In genomic region chr13:100744036-100744744, GRCm38 (mm10) we compare ENCODE assay signal across 8 mouse cellular contexts. TPM values are rescaled to one million over a fixed set of nuclear protein-coding genes. Genes with fewer than 3 reads are reported as not detected.
DNase-seq lines count a peak whose midpoint lies in the region; ATAC-seq and TF ChIP-seq lines count a peak whose summit lies in the region.

Gene Mrps36 (minus strand): TSS chr13:100744659.

- H3K4me3 ChIP-seq in forebrain, embryonic 10.5 days: peak within 1 kb of the TSS; percentile 83
- peak within 1 kb of the TSS; percentile 83 for H3K4me3 ChIP-seq in heart, embryonic 15.5 days
- peak within 1 kb of the TSS; percentile 72 to 81 for H3K4me3 ChIP-seq in liver, embryonic 14.5 days (ENCODE audit: insufficient read depth in 1 of 2, low read depth in 2 of 2, low read length in 2 of 2)
- H3K4me3 ChIP-seq in neural tube, embryonic 11.5 days (ENCODE audit: low read depth, low read length): peak within 1 kb of the TSS; percentile 50
- peak within 1 kb of the TSS; percentile 61 for H3K4me3 ChIP-seq in stomach, postnatal 0 days (ENCODE audit: low read depth, low read length)

- peak; percentile 23; the same call in 1 of the 2 replicates for TF ChIP-seq CTCF in liver, embryonic 14.5 days (IDR thresholded peaks at IDR 0.05; ENCODE audit: low read depth)
- TF ChIP-seq CTCF in stomach, postnatal 0 days (IDR thresholded peaks at IDR 0.05; ENCODE audit: low read depth): no peak; the same call in 1 of the 2 replicates

- no peaks in the 10 kb centered on the region for H3K9me3 ChIP-seq in forebrain, embryonic 10.5 days
- H3K9me3 ChIP-seq in heart, embryonic 15.5 days (replicated peaks): no peaks in the 10 kb centered on the region
- no peaks in the 10 kb centered on the region for H3K9me3 ChIP-seq in liver, embryonic 14.5 days (ENCODE audit: control insufficient read depth, low read length)
- no peaks in the 10 kb centered on the region for H3K9me3 ChIP-seq in neural tube, embryonic 11.5 days (ENCODE audit: control insufficient read depth, low read length)
- H3K9me3 ChIP-seq in stomach, postnatal 0 days (ENCODE audit: control insufficient read depth, low read length): no peaks in the 10 kb centered on the region

- peak within 1 kb of the TSS; percentile 63 for H3K4me2 ChIP-seq in heart, embryonic 15.5 days
- peak within 1 kb of the TSS; percentile 84 for H3K4me2 ChIP-seq in liver, embryonic 14.5 days (ENCODE audit: low read depth)
- peak within 1 kb of the TSS; percentile 51 for H3K4me2 ChIP-seq in neural tube, embryonic 11.5 days (ENCODE audit: low read depth)
- peak within 1 kb of the TSS; percentile 61 for H3K4me2 ChIP-seq in stomach, postnatal 0 days (replicated peaks; ENCODE audit: low read depth)

- peak; percentile 96 for ATAC-seq in CD4-positive, CD25-positive, alpha-beta regulatory T cell, adult 4 months
- peak; percentile 95 for ATAC-seq in heart, embryonic 15.5 days (replicated peaks; ENCODE audit: insufficient number of reproducible peaks, insufficient read depth, low FRiP score, low read depth)
- ATAC-seq in liver, embryonic 14.5 days (ENCODE audit: insufficient read depth): peak; percentile 90
- ATAC-seq in neural tube, embryonic 11.5 days (ENCODE audit: insufficient read depth, low FRiP score, low TSS enrichment): peak; percentile 97
- peak; percentile 94 for ATAC-seq in stomach, postnatal 0 days (ENCODE audit: low FRiP score, low TSS enrichment)

- H3K27me3 ChIP-seq in forebrain, embryonic 10.5 days (ENCODE audit: poor library complexity, severe bottlenecking): no peaks in the 10 kb centered on the region
- H3K27me3 ChIP-seq in heart, embryonic 15.5 days: no peaks in the 10 kb centered on the region
- H3K27me3 ChIP-seq in liver, embryonic 14.5 days (ENCODE audit: control insufficient read depth, insufficient read depth, low read length): no peaks in the 10 kb centered on the region
- no peaks in the 10 kb centered on the region for H3K27me3 ChIP-seq in neural tube, embryonic 11.5 days (ENCODE audit: control insufficient read depth, insufficient read depth, low read length)
- no peaks in the 10 kb centered on the region for H3K27me3 ChIP-seq in stomach, postnatal 0 days (ENCODE audit: control insufficient read depth, insufficient read depth, low read length)

- peak within 1 kb of the TSS; percentile 86 for H3K9ac ChIP-seq in heart, embryonic 15.5 days
- H3K9ac ChIP-seq in liver, embryonic 14.5 days (replicated peaks): peak within 1 kb of the TSS; percentile 77
- peak within 1 kb of the TSS; percentile 64 for H3K9ac ChIP-seq in neural tube, embryonic 11.5 days (ENCODE audit: low read length)
- peak within 1 kb of the TSS; percentile 77 for H3K9ac ChIP-seq in stomach, postnatal 0 days (ENCODE audit: low read length)

- H3K27ac ChIP-seq in forebrain, embryonic 10.5 days: peak within 1 kb of the TSS; percentile 97
- peak within 1 kb of the TSS; percentile 99 for H3K27ac ChIP-seq in heart, embryonic 15.5 days
- peak within 1 kb of the TSS; percentile 76 for H3K27ac ChIP-seq in liver, embryonic 14.5 days
- peak within 1 kb of the TSS; percentile 91 for H3K27ac ChIP-seq in neural tube, embryonic 11.5 days (ENCODE audit: low read depth, low read length)
- H3K27ac ChIP-seq in stomach, postnatal 0 days (replicated peaks): peak within 1 kb of the TSS; percentile 94

- H3K36me3 ChIP-seq in forebrain, embryonic 10.5 days (replicated peaks): peaks cover 7% of the 10 kb centered on the region
- no peaks in the 10 kb centered on the region; the same call in 1 of the 2 replicates for H3K36me3 ChIP-seq in heart, embryonic 15.5 days
- peaks cover 3% of the 10 kb centered on the region for H3K36me3 ChIP-seq in liver, embryonic 14.5 days (replicated peaks; ENCODE audit: control insufficient read depth, insufficient read depth, low read depth)
- no peaks in the 10 kb centered on the region for H3K36me3 ChIP-seq in neural tube, embryonic 11.5 days (ENCODE audit: control insufficient read depth, insufficient read depth, low read length)
- no peaks in the 10 kb centered on the region for H3K36me3 ChIP-seq in stomach, postnatal 0 days (ENCODE audit: control insufficient read depth, insufficient read depth, low read length)

- under 1% methylated on average over 52 of the region's 52 CpGs for WGBS in forebrain, embryonic 10.5 days
- under 1% methylated on average over 52 of the region's 52 CpGs for whole genome bisulfite sequencing in heart, embryonic 15.5 days
- WGBS in liver, embryonic 14.5 days (ENCODE audit: insufficient replicate concordance): 1% methylated on average over 52 of the region's 52 CpGs
- under 1% methylated on average over 52 of the region's 52 CpGs for WGBS in neural tube, embryonic 11.5 days
- WGBS in stomach, postnatal 0 days: under 1% methylated on average over 51 of the region's 52 CpGs

- no peak for TF ChIP-seq EP300 in liver, embryonic 14.5 days (IDR thresholded peaks at IDR 0.05; ENCODE audit: low read depth)
- TF ChIP-seq EP300 in stomach, postnatal 0 days (optimal IDR thresholded peaks at IDR 0.05): no peak

- H3K4me1 ChIP-seq in forebrain, embryonic 10.5 days: peaks cover 17% of the 10 kb centered on the region
- H3K4me1 ChIP-seq in heart, embryonic 15.5 days (replicated peaks): peaks cover 14% of the 10 kb centered on the region
- peaks cover 13 to 40% of the 10 kb centered on the region in 2 experiments for H3K4me1 ChIP-seq in liver, embryonic 14.5 days (replicated peaks; ENCODE audit: control insufficient read depth in 2 of 2, insufficient read depth in 2 of 2, low read length in 1 of 2)
- no peaks in the 10 kb centered on the region; the same call in 1 of the 2 replicates for H3K4me1 ChIP-seq in neural tube, embryonic 11.5 days (ENCODE audit: control insufficient read depth, insufficient read depth, low read length)
- H3K4me1 ChIP-seq in stomach, postnatal 0 days (replicated peaks; ENCODE audit: control insufficient read depth, insufficient read depth): no peaks in the 10 kb centered on the region

- DNase-seq in c-Kit-negative CD71-positive TER-119-positive erythroid progenitor cells, embryonic 14.5 days (ENCODE audit: low read depth, low spot score): peak; percentile 89
- peak; percentile 94 for DNase-seq in forebrain, embryonic 10.5 days (ENCODE audit: extremely low spot score, low spot score)
- DNase-seq in kidney, postnatal 25 days: peak; percentile 98
- DNase-seq in liver, embryonic 14.5 days (ENCODE audit: low read depth in 3 of 3, low spot score in 3 of 3): peak; percentile 88 to 92 (median 90)
- DNase-seq in neural tube, embryonic 11.5 days (ENCODE audit: low spot score): peak; percentile 93
- DNase-seq in stomach, postnatal 0 days (ENCODE audit: low spot score): peak; percentile 96

RNA-seq across cellular contexts. Expression of gene Mrps36, which starts in this region (rescaled TPM):
- polyA plus RNA-seq in CD4-positive, CD25-positive, alpha-beta regulatory T cell, adult 4 months (2017; shearing (Covaris generic)): 100 to 1,000 TPM in 1 of 2 experiments, 10 to 100 TPM in 1; 85.2 to 108 TPM
- polyA plus RNA-seq in forebrain, embryonic 10.5 days (2016; fragmentation: Nextera tagmentation; extraction: Ambion mirVana): 139 and 152 TPM in 2 replicates
- 211 and 283 TPM in 2 replicates for polyA plus RNA-seq in heart, embryonic 15.5 days (2015; fragmentation: Nextera tagmentation; extraction: Ambion mirVana)
- 33.5 and 56.1 TPM in 2 replicates for polyA plus RNA-seq in liver, embryonic 14.5 days (2012; rRNA removed)
- 135 and 150 TPM in 2 replicates for polyA plus RNA-seq in liver, embryonic 14.5 days (2014; fragmentation: Nextera tagmentation; extraction: Ambion mirVana)
- polyA plus RNA-seq in neural tube, embryonic 11.5 days (2014; fragmentation: Nextera tagmentation; extraction: Ambion mirVana): 129 and 144 TPM in 2 replicates
- polyA plus RNA-seq in stomach, postnatal 0 days (2015; fragmentation: Nextera tagmentation; extraction: Ambion mirVana): 147 and 162 TPM in 2 replicates

Comparison
In these comparisons a context has a peak if more than half of its experiments do, and no peak if none do; other contexts are left out.
1. Peak in every context shown above with its lines: DNase-seq, ATAC-seq, H3K4me3 ChIP-seq and H3K27ac ChIP-seq.